Mouse (Mus musculus) erythroblast, embryonic 14.5 days (primary cell): ENCODE data around the gene Mbtps1.

Source experiments
- GATA1 ChIP-seq: IDR thresholded peaks from 2 replicates; pipeline ENCODE4 v1.6.1; 2012; ENCODE audit warnings: low read length, inconsistent platforms, mixed read lengths
- TAL1 ChIP-seq: IDR thresholded peaks from 3 replicates; pipeline ENCODE4 v1.6.1; 2012; ENCODE audit warnings: low read length, inconsistent platforms, mixed read lengths

GRCm38 (mm10) chr8:119530937-119531336 is 27.6 kb downstream of the Mbtps1 start:
- TF ChIP-seq TAL1 = no peak
- no peak for TF ChIP-seq GATA1
